ENCODE assay signal across 22 mouse cellular contexts in genomic region chr15:12543686-12544325, GRCm38 (mm10).
DNase-seq lines count a peak whose midpoint lies in the region; ATAC-seq and TF ChIP-seq lines count a peak whose summit lies in the region.
"Had no signal": no experiment of that assay in that cellular context is flagged by ENCODE, and none has a peak within 500 bp of the region (broad histone marks: within the 10 kb centered on the region; RNA-seq: fewer than 3 reads in every experiment).

No protein-coding gene starts in this region.

- H3K27me3 ChIP-seq in midbrain, embryonic 11.5 days (ENCODE audit: control insufficient read depth, insufficient read depth, low read length) = no peaks in the 10 kb centered on the region; the same call in 1 of the 2 replicates
- H3K27me3 ChIP-seq in midbrain, postnatal 0 days (ENCODE audit: insufficient read depth, low read length) = no peaks in the 10 kb centered on the region
- H3K27me3 ChIP-seq: embryonic facial prominence, embryonic 15.5 days; heart, embryonic 12.5 days had no signal

- H3K4me2 ChIP-seq in midbrain, embryonic 11.5 days = no peak overlapping the region
- H3K4me2 ChIP-seq in midbrain, postnatal 0 days (ENCODE audit: low read depth, low read length, poor library complexity, severe bottlenecking) = no peak overlapping the region
- H3K4me2 ChIP-seq: embryonic facial prominence, embryonic 15.5 days; heart, embryonic 12.5 days had no signal

- 77% methylated on average over 13 of the region's 13 CpGs for WGBS in midbrain, embryonic 11.5 days
- WGBS in midbrain, postnatal 0 days = 48% methylated on average over 13 of the region's 13 CpGs

- no peaks in the 10 kb centered on the region for H3K9me3 ChIP-seq in midbrain, embryonic 11.5 days (ENCODE audit: control insufficient read depth, low read length)
- H3K9me3 ChIP-seq in midbrain, postnatal 0 days (ENCODE audit: low read length) = no peaks in the 10 kb centered on the region
- H3K9me3 ChIP-seq: embryonic facial prominence, embryonic 15.5 days; forebrain, embryonic 10.5 days; heart, embryonic 12.5 days; hindbrain, embryonic 10.5 days had no signal

- H3K36me3 ChIP-seq in midbrain, embryonic 11.5 days (ENCODE audit: control insufficient read depth, insufficient read depth, low read length) = no peaks in the 10 kb centered on the region
- no peaks in the 10 kb centered on the region for H3K36me3 ChIP-seq in midbrain, postnatal 0 days (ENCODE audit: insufficient read depth, low read length)
- H3K36me3 ChIP-seq: embryonic facial prominence, embryonic 15.5 days; forebrain, embryonic 10.5 days; heart, embryonic 12.5 days; hindbrain, embryonic 10.5 days had no signal

- peaks cover 8% of the 10 kb centered on the region; the same call in 1 of the 2 replicates for H3K4me1 ChIP-seq in midbrain, embryonic 11.5 days (ENCODE audit: control insufficient read depth, insufficient read depth, low read length)
- no peaks in the 10 kb centered on the region for H3K4me1 ChIP-seq in midbrain, postnatal 0 days (ENCODE audit: insufficient read depth, low read length)

- TF ChIP-seq CTCF in midbrain, postnatal 0 days (IDR thresholded peaks at IDR 0.05) = no peak

- no peak overlapping the region for H3K4me3 ChIP-seq in midbrain, embryonic 11.5 days (ENCODE audit: low read depth, low read length)
- H3K4me3 ChIP-seq in midbrain, postnatal 0 days (ENCODE audit: low read depth, low read length) = no peak overlapping the region
- H3K4me3 ChIP-seq: embryonic facial prominence, embryonic 15.5 days; erythroblast, embryonic 14.5 days; forebrain, embryonic 10.5 days; heart, adult 2 months; heart, embryonic 12.5 days; hindbrain, embryonic 10.5 days had no signal

- no peak overlapping the region for H3K27ac ChIP-seq in midbrain, embryonic 11.5 days (ENCODE audit: low read depth, low read length)
- no peak overlapping the region for H3K27ac ChIP-seq in midbrain, postnatal 0 days (ENCODE audit: low read depth, low read length)
- H3K27ac ChIP-seq: embryonic facial prominence, embryonic 15.5 days; forebrain, embryonic 10.5 days; heart, adult 2 months; hindbrain, embryonic 10.5 days had no signal

- DNase-seq in heart, adult 11 months = peak; percentile 68
- DNase-seq in heart, adult 9 months (ENCODE audit: low spot score in 2 of 2) = no peak
- DNase-seq in midbrain, embryonic 11.5 days (ENCODE audit: low spot score, missing footprints) = peak; percentile 78
- DNase-seq in midbrain, postnatal 0 days (ENCODE audit: low spot score) = no peak
- peak; percentile 59 for DNase-seq in retina, postnatal 1 day
- DNase-seq in retina, embryonic 14.5 days (ENCODE audit: low spot score) = no peak
- DNase-seq in layer of hippocampus, adult 9-11 months = no peak
- DNase-seq: adrenal gland, adult 2 months; adrenal gland, postnatal 25 days; cerebellum, adult 11 months; cerebellum, adult 8-10 months; cerebellum, postnatal 14 days; embryo, embryonic 11 days; gastrocnemius, postnatal 10 days; heart, adult 2 months had no signal

- H3K9ac ChIP-seq in midbrain, embryonic 11.5 days (ENCODE audit: low read length) = no peak overlapping the region
- no peak overlapping the region for H3K9ac ChIP-seq in midbrain, postnatal 0 days (replicated peaks; ENCODE audit: low read length, poor library complexity, severe bottlenecking)
- H3K9ac ChIP-seq: embryonic facial prominence, embryonic 15.5 days; heart, embryonic 12.5 days had no signal

- ATAC-seq in midbrain, embryonic 11.5 days (ENCODE audit: low FRiP score) = no peak
- no peak for ATAC-seq in midbrain, postnatal 0 days (ENCODE audit: low FRiP score)
- ATAC-seq: forebrain, embryonic 14.5 days; Patski had no signal

Comparison
In these comparisons a context has a peak if more than half of its experiments do, and no peak if none do; other contexts are left out.
1. DNase-seq: peak in heart, adult 11 months (single experiment), midbrain, embryonic 11.5 days (single experiment) and retina, postnatal 1 day (single experiment); none in heart, adult 9 months (0 of 2), midbrain, postnatal 0 days (single experiment), retina, embryonic 14.5 days (single experiment) and layer of hippocampus, adult 9-11 months (single experiment).